Mouse (Mus musculus): Measurements from ENCODE around the gene Pip5k1a. TPM values are rescaled to one million over a fixed set of nuclear protein-coding genes. Genes with fewer than 3 reads are reported as not detected.

The Pip5k1a gene
- polyA plus RNA-seq, 1 experiment from 2014 or later = 17.9 TPM

GRCm38 (mm10) chr3:95010396-95010795 is 96.3 kb downstream of the Pip5k1a start:
- H3K9me3 ChIP-seq (replicated peaks; ENCODE audit: control insufficient read depth, low read length) = no peaks in the 10 kb centered on the region
- H3K9ac ChIP-seq (ENCODE audit: low read length) = no peak overlapping the region
- H3K4me3 ChIP-seq (ENCODE audit: low read length) = no peak overlapping the region
- no peaks in the 10 kb centered on the region for H3K27me3 ChIP-seq (ENCODE audit: control insufficient read depth, insufficient read depth, low read length)
- H3K27ac ChIP-seq (ENCODE audit: low read length) = no peak overlapping the region
- WGBS = 76% methylated on average over 7 of the region's 7 CpGs
- H3K36me3 ChIP-seq (ENCODE audit: control insufficient read depth, insufficient read depth) = peaks cover 51% of the 10 kb centered on the region
- no peak for ATAC-seq (replicated peaks; ENCODE audit: extremely low read depth, insufficient read depth, low FRiP score)
- no peak overlapping the region for H3K4me2 ChIP-seq (ENCODE audit: low read depth, low read length)
- peaks cover 12% of the 10 kb centered on the region for H3K4me1 ChIP-seq (ENCODE audit: control insufficient read depth, insufficient read depth, low read length)

Small RNAs within 50 kb of the gene (microRNA-seq; reads per million reads assigned to microRNA genes)
- not detected for gene Mir8099-1

Other genes starting within 250 kb of the Pip5k1a start
- gene Psmb4, start 220.0 kb downstream of the Pip5k1a start, polyA plus RNA-seq (2015; fragmentation: Nextera tagmentation; extraction: Ambion mirVana) = 279 and 299 TPM in 2 replicates
- gene Selenbp1, start 173.9 kb downstream of the Pip5k1a start, polyA plus RNA-seq (2015; fragmentation: Nextera tagmentation; extraction: Ambion mirVana) = 124 and 143 TPM in 2 replicates
- gene Rfx5, start 152.9 kb downstream of the Pip5k1a start, polyA plus RNA-seq (2015; fragmentation: Nextera tagmentation; extraction: Ambion mirVana) = 4.0 and 4.7 TPM in 2 replicates
- gene Pi4kb, start 132.2 kb downstream of the Pip5k1a start, polyA plus RNA-seq (2015; fragmentation: Nextera tagmentation; extraction: Ambion mirVana) = 15.1 and 20.1 TPM in 2 replicates
- 16.4 and 16.9 TPM in 2 replicates for gene Zfp687, start 91.5 kb downstream of the Pip5k1a start, polyA plus RNA-seq (2015; fragmentation: Nextera tagmentation; extraction: Ambion mirVana)
- gene Psmd4, start 64.3 kb downstream of the Pip5k1a start, polyA plus RNA-seq (2015; fragmentation: Nextera tagmentation; extraction: Ambion mirVana) = 201 and 223 TPM in 2 replicates
- gene Vps72, start 4.1 kb upstream of the Pip5k1a start, polyA plus RNA-seq (2015; fragmentation: Nextera tagmentation; extraction: Ambion mirVana) = 92.5 and 96.6 TPM in 2 replicates
- gene Tmod4, start 17.5 kb upstream of the Pip5k1a start, polyA plus RNA-seq (2015; fragmentation: Nextera tagmentation; extraction: Ambion mirVana) = 1.9 TPM in 2 replicates
- gene Scnm1, start 27.1 kb upstream of the Pip5k1a start, polyA plus RNA-seq (2015; fragmentation: Nextera tagmentation; extraction: Ambion mirVana) = 54.1 and 59.2 TPM in 2 replicates
- gene Lysmd1, start 27.2 kb upstream of the Pip5k1a start, polyA plus RNA-seq (2015; fragmentation: Nextera tagmentation; extraction: Ambion mirVana) = 9.7 and 11.3 TPM in 2 replicates
- 3.9 and 4.4 TPM in 2 replicates for gene Tnfaip8l2, start 35.4 kb upstream of the Pip5k1a start, polyA plus RNA-seq (2015; fragmentation: Nextera tagmentation; extraction: Ambion mirVana)
- 1.5 and 2.7 TPM in 2 replicates for gene Sema6c, start 53.5 kb upstream of the Pip5k1a start, polyA plus RNA-seq (2015; fragmentation: Nextera tagmentation; extraction: Ambion mirVana)
- 6.3 and 6.6 TPM in 2 replicates for gene Gabpb2, start 111.0 kb upstream of the Pip5k1a start, polyA plus RNA-seq (2015; fragmentation: Nextera tagmentation; extraction: Ambion mirVana)
- 57.8 and 59.3 TPM in 2 replicates for gene Cdc42se1, start 121.8 kb upstream of the Pip5k1a start, polyA plus RNA-seq (2015; fragmentation: Nextera tagmentation; extraction: Ambion mirVana)
- gene Mllt11, start 125.2 kb upstream of the Pip5k1a start, polyA plus RNA-seq (2015; fragmentation: Nextera tagmentation; extraction: Ambion mirVana) = 9.8 and 11.5 TPM in 2 replicates
- gene Gm128, start 134.7 kb upstream of the Pip5k1a start, polyA plus RNA-seq (2015; fragmentation: Nextera tagmentation; extraction: Ambion mirVana) = 0.50 and 0.51 TPM in 2 replicates
- gene Bnipl, start 144.3 kb upstream of the Pip5k1a start, polyA plus RNA-seq (2015; fragmentation: Nextera tagmentation; extraction: Ambion mirVana) = 0.22 and 0.37 TPM in 2 replicates
- gene Mindy1, start 174.4 kb upstream of the Pip5k1a start, polyA plus RNA-seq (2015; fragmentation: Nextera tagmentation; extraction: Ambion mirVana) = 24.7 and 28.2 TPM in 2 replicates
- 28.1 and 31.4 TPM in 2 replicates for gene Prune1, start 175.1 kb upstream of the Pip5k1a start, polyA plus RNA-seq (2015; fragmentation: Nextera tagmentation; extraction: Ambion mirVana)
- gene Anxa9, start 200.2 kb upstream of the Pip5k1a start, polyA plus RNA-seq (2015; fragmentation: Nextera tagmentation; extraction: Ambion mirVana) = 0.60 and 0.79 TPM in 2 replicates
- 139 and 145 TPM in 2 replicates for gene Cers2, start 207.9 kb upstream of the Pip5k1a start, polyA plus RNA-seq (2015; fragmentation: Nextera tagmentation; extraction: Ambion mirVana)